Mouse (Mus musculus) ES-Bruce4 (cell line): ENCODE data around the gene Krt81.

ENCODE experiments used
- CTCF ChIP-seq: IDR thresholded peaks from one replicate; pipeline ENCODE4 v1.8.1; 2011; ENCODE audit warnings: low read depth, low read length
- EP300 ChIP-seq: IDR thresholded peaks from 2 replicates; pipeline ENCODE4 v1.6.1; 2011; ENCODE audit warnings: low read depth, low read length; ENCODE audit not compliant: insufficient read depth
- POLR2A ChIP-seq: IDR thresholded peaks from one replicate; pipeline ENCODE4 v1.8.1; 2011; ENCODE audit warnings: low read length; ENCODE audit not compliant: insufficient read depth

GRCm38 (mm10) chr15:101508247-101508646 is 44.7 kb upstream of the Krt81 start:
- TF ChIP-seq CTCF (no peak), POLR2A (no peak), EP300 (no peak)
